ENCODE assay signal across 8 mouse cellular contexts in the genomic region with DNA sequence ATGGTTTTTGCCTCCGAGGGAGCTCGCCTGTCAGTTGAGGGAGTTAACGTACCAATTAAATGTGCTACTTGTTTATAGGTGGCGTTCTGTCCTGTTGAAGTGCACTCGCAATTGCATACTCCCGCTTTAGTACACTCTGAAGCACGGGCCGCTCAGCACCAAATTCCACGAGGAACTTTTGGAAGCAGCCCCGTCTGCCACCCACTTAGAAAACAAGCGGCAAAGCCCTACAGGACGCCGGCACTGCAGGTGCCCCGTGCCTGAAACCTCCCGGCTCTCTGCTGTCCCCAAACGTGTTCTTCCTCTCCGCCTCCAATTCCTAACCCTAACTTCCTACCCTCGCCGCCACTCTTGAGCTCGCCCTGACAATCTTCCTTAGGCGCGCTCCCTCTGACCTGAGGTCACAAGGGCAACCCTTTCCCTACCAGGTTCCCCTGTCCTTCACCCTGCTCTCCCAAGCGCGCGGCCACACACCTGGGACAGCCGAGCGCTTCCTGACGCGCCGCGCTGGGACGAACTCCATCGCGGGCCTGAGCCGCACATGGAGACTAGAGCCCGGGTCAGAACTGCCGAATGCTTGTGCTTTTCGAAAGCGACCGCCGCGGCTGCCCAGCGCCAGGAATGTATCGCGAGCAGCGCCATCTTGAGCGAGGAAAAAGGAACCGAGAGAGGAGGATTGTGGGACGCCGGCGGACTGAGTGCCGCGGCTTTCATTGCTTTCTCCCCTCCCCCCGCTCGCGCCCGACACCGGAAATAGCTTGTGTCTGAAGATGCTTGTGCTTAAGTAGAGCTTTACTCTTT. TPM values are rescaled to one million over a fixed set of nuclear protein-coding genes. Genes with fewer than 3 reads are reported as not detected.
A peak's percentile ranks its signal among the peaks of the same experiment; 100 is the strongest.
DNase-seq lines count a peak whose midpoint lies in the region; ATAC-seq lines count a peak whose summit lies in the region.

TSS of gene Abcb7 (minus strand) at position 674 of the 801 bp plus-strand sequence.

- intact Hi-C loops in left cerebral cortex, postnatal 14 days (cut with DNase I), result loop anchor here (10.0 kb wide), 1 partner anchor 591 kb away; no protein-coding TSS in a partner anchor

- H3K27me3 ChIP-seq in intestine, embryonic 15.5 days (replicated peaks), result peaks cover 4% of the 10 kb centered on the region; the same call in 1 of the 2 replicates

- peak; percentile 98 for ATAC-seq in intestine, embryonic 15.5 days
- ATAC-seq in megakaryocyte-erythroid progenitor cell, adult 5-6 weeks (replicated peaks; ENCODE audit: low FRiP score, low TSS enrichment, poor library complexity, severe bottlenecking), result peak; percentile 96

- H3K9me3 ChIP-seq in intestine, embryonic 15.5 days, result no peaks in the 10 kb centered on the region

- DNase-seq in adrenal gland, adult 2 months, result peak; percentile 88
- peak; percentile 90 for DNase-seq in embryo, embryonic 11 days
- DNase-seq in gastrocnemius, postnatal 25 days, result peak; percentile 74
- peak; percentile 87 to 88 for DNase-seq in left cerebral cortex, postnatal 14 days (ENCODE audit: low spot score in 2 of 2)
- peak; percentile 86 for DNase-seq in right cerebral cortex, postnatal 14 days
- peak; percentile 71 for DNase-seq in urinary bladder, postnatal 25 days (ENCODE audit: low spot score)

- H3K9ac ChIP-seq in intestine, embryonic 15.5 days, result peak within 1 kb of the TSS; percentile 63

- no peaks in the 10 kb centered on the region for H3K4me1 ChIP-seq in intestine, embryonic 15.5 days (replicated peaks)

- H3K4me3 ChIP-seq in intestine, embryonic 15.5 days (replicated peaks), result peak within 1 kb of the TSS; percentile 63

- H3K27ac ChIP-seq in intestine, embryonic 15.5 days, result peak within 1 kb of the TSS; percentile 92

- peak within 1 kb of the TSS; percentile 49 for H3K4me2 ChIP-seq in intestine, embryonic 15.5 days (replicated peaks)

- no peaks in the 10 kb centered on the region for H3K36me3 ChIP-seq in intestine, embryonic 15.5 days

- WGBS in intestine, embryonic 15.5 days, result 19% methylated on average over 58 of the region's 58 CpGs

RNA-seq across cellular contexts. Expression of gene Abcb7, which starts in this region (rescaled TPM):
- total RNA-seq in adrenal gland, adult 2 months (2021), result 10 to 100 TPM; 29.6 to 33.2 TPM
- polyA plus RNA-seq in adrenal gland, adult 2 months (2012; rRNA removed), result 9.4 and 15.1 TPM in 2 replicates
- total RNA-seq in gastrocnemius, postnatal 25 days (2021), result 10 to 100 TPM; 38.1 to 46.2 TPM
- polyA plus RNA-seq in intestine, embryonic 15.5 days (2015; fragmentation: Nextera tagmentation; extraction: Ambion mirVana), result 8.3 and 9.4 TPM in 2 replicates
- 10 to 100 TPM; 19.0 to 21.5 TPM for total RNA-seq in left cerebral cortex, postnatal 14 days (2021)
- 44.0 and 48.6 TPM in 2 replicates for total RNA-seq in megakaryocyte-erythroid progenitor cell, adult 5-6 weeks (2014; fragmentation: Nextera tagmentation)
- total RNA-seq in megakaryocyte-erythroid progenitor cell, adult 5-6 weeks (2017), result 82.8 and 93.2 TPM in 2 replicates

Comparison
In these comparisons a context has a peak if more than half of its experiments do, and no peak if none do; other contexts are left out.
1. Peak in every context shown above with its lines: DNase-seq, ATAC-seq, H3K4me3 ChIP-seq and H3K27ac ChIP-seq.